Mouse (Mus musculus) liver, adult 2 months (tissue): Measurements from ENCODE around the gene Myocd. TPM values are rescaled to one million over a fixed set of nuclear protein-coding genes. Genes with fewer than 3 reads are reported as not detected.

ENCODE experiments used
- DNase-seq: peaks from one replicate; pipeline ENCODE4 v3.0.0-alpha.2; 2011; ENCODE audit warnings: low read depth, low spot score; ENCODE audit errors: extremely low read depth
- H3K27ac ChIP-seq: fragments of 200-500 bp; replicated peaks from 2 replicates; pipeline ENCODE4 v1.5.1; 2012; ENCODE audit warnings: low read depth, mild to moderate bottlenecking, control low read depth, inconsistent platforms, low read length; ENCODE audit not compliant: insufficient read depth
- H3K27me3 ChIP-seq: fragments of 200-500 bp; 2 replicates; pipeline ENCODE4 v1.6.1; 2012; ENCODE audit warnings: mild to moderate bottlenecking, moderate library complexity, low read length, inconsistent platforms; ENCODE audit not compliant: control insufficient read depth, insufficient read depth
- H3K36me3 ChIP-seq: fragments of 200-500 bp; 2 replicates; pipeline ENCODE4 v1.6.1; 2012; ENCODE audit warnings: low read length, inconsistent platforms; ENCODE audit not compliant: control insufficient read depth, insufficient read depth
- H3K4me1 ChIP-seq: fragments of 200-500 bp; 2 replicates; pipeline ENCODE4 v1.6.1; 2011; ENCODE audit warnings: low read length; ENCODE audit not compliant: control insufficient read depth, insufficient read depth
- H3K4me3 ChIP-seq: fragments of 200-500 bp; 2 replicates; pipeline ENCODE4 v1.5.1; 2011; ENCODE audit warnings: low read depth, mild to moderate bottlenecking, control low read depth, low read length, moderate library complexity; ENCODE audit not compliant: insufficient read depth
- H3K79me2 ChIP-seq: fragments of 200-500 bp; 2 replicates; pipeline ENCODE4 v1.6.1; 2012; ENCODE audit warnings: inconsistent platforms, mild to moderate bottlenecking, low read length, moderate library complexity; ENCODE audit not compliant: control insufficient read depth, insufficient read depth
- H3K9ac ChIP-seq: fragments of 200-500 bp; 2 replicates; pipeline ENCODE4 v1.6.1; 2012; ENCODE audit warnings: low read depth, mild to moderate bottlenecking, control low read depth, inconsistent platforms, low read length
- CTCF ChIP-seq: fragments of 200-500 bp; IDR thresholded peaks from 2 replicates; pipeline ENCODE4 v1.5.1; 2011; ENCODE audit warnings: low read depth, low read length, control low read depth
- POLR2A ChIP-seq: fragments of 200-500 bp; IDR thresholded peaks from 2 replicates; pipeline ENCODE4 v1.6.1; 2011; ENCODE audit warnings: low read length, control low read depth; ENCODE audit not compliant: insufficient read depth; ENCODE audit errors: extremely low read depth
- WGBS: fragments of 180-500 bp; shearing (Covaris S2); methylation state at CpG from one replicate; pipeline ENCODE4 v1.1.7; 2018; 5-methylcytosine and 5-hydroxymethylcytosine counted together
- polyA plus RNA-seq: library from polyadenylated mRNA; depleted of rRNA; stranded (reverse); fragments of >200 nt; gene quantifications from 2 replicates; pipeline ENCODE4 v1.2.3, GENCODE M21; 2012
- total RNA-seq: library from RNA; depleted of rRNA; stranded (reverse); fragments of >200 nt; gene quantifications from 2 replicates; pipeline ENCODE4 v1.2.3, GENCODE M21; 2014

Gene Myocd
- total and polyA plus RNA-seq, 2 experiments, result under 0.01 to 0.05 TPM

DNA sequence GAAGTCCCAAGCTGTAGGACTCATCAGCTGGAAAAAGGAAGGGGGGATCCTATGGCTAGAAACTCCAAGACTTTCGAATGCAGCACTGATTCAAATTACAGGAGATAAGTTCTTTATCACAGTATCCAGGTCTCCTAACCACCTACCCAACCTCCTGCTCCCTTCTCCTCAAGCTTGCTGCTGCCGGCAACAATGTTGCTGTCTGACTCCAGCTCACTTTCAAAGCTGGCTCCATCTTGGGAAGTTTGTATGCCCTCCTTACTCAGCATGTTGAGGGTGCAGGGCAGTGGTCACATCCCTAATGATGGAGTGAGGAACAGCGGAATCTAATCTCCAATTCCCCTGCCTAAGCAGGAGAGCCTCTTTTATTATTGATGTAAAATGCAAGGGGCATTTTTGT, 71.8 kb downstream of the Myocd start:
- Histone ChIP-seq H3K27me3 (0 out of 2 replicates have a peak, but pooled peaks cover 2% of the 10 kb centered on the region), H3K36me3 (no peaks in the 10 kb centered on the region), H3K9ac (no peak overlapping the region), H3K27ac (no peak overlapping the region), H3K4me3 (no peak overlapping the region), H3K79me2 (no peaks in the 10 kb centered on the region), H3K4me1 (no peaks in the 10 kb centered on the region)
- DNase-seq, result no peak
- TF ChIP-seq CTCF (no peak), POLR2A (no peak)
- WGBS, result 70% methylated on average over 3 of the region's 3 CpGs

DNA sequence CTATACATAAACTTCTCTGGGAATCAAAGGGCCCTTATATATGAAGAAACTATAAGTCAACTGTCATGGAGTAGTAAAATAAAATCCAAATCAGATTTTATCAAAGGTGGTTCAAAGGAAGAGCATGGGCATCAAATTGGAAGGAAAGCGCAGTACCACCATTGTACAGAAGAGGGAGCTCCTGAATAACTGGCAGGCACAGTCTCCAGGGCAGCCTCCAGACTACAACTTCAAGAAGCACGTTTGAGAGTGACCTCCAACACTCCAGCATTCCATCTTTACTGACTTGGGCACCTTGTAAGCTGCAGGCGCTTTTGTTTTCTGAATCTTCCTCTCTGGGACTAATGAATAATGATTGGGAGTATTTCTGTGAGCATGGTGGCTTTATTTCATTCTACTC, 72.5 kb downstream of the Myocd start:
- Histone ChIP-seq H3K27me3 (0 out of 2 replicates have a peak, but pooled peaks cover 2% of the 10 kb centered on the region), H3K4me1 (no peaks in the 10 kb centered on the region), H3K27ac (no peak overlapping the region), H3K36me3 (no peaks in the 10 kb centered on the region), H3K79me2 (no peaks in the 10 kb centered on the region), H3K9ac (no peak overlapping the region), H3K4me3 (no peak overlapping the region)
- TF ChIP-seq CTCF (peak; percentile 57; the same call in 1 of the 2 replicates), POLR2A (no peak)
- 3% methylated on average over 3 of the region's 3 CpGs for WGBS
- DNase-seq, result peak; percentile 37

DNA sequence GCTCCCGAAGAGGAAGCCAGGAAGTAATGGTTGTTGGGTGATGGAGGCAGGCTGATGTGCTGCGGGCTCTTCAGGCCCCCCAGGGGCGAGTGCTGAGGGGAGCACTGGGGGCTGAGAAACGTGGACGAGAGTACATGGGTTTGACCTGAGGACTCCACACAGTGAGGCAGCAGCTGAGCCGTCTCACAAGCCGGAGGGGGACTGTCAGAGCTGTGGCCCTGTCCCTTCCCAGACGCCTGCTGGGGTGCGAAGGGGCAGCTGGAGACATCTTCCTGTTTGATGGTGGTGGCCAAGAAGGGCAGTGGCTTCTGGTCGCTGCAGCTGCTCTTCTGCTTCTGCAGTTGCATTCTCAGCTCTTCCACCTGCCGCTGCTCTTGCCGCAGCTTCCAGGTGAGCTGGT, 82.8 kb downstream of the Myocd start:
- DNase-seq, result no peak
- TF ChIP-seq CTCF, result no peak
- no peak for TF ChIP-seq POLR2A
- Histone ChIP-seq H3K27ac (no peak overlapping the region), H3K4me3 (no peak overlapping the region), H3K27me3 (no peaks in the 10 kb centered on the region), H3K36me3 (no peaks in the 10 kb centered on the region), H3K79me2 (no peaks in the 10 kb centered on the region), H3K4me1 (no peaks in the 10 kb centered on the region), H3K9ac (no peak overlapping the region)
- WGBS, result 75% methylated on average over 12 of the region's 12 CpGs

DNA sequence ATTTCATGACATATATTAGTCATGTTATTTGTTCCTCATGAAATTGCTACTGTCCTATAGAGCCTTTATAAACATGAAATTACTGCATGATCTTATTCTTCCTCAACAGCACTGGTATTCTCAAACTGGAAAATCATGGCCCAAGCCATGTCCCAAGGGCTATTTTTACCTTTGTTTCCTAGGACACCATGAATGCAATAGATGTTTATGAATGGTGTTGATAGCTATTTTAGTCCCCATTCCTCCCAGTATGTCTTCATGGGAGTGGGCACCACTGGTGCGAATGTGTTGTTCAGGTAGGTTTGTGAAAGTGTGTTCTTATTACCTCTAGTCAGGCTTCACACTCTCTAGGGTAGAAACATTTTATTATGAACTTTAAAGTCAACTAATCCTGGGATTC, 84.7 kb downstream of the Myocd start:
- no peaks in the 10 kb centered on the region for H3K27me3 ChIP-seq
- WGBS, result 87% methylated on average over 1 of the region's 1 CpGs
- H3K9ac ChIP-seq, result no peak overlapping the region
- H3K36me3 ChIP-seq, result no peaks in the 10 kb centered on the region
- H3K27ac ChIP-seq, result no peak overlapping the region
- no peak overlapping the region for H3K4me3 ChIP-seq
- DNase-seq, result no peak
- H3K4me1 ChIP-seq, result no peaks in the 10 kb centered on the region
- no peaks in the 10 kb centered on the region for H3K79me2 ChIP-seq
- no peak for TF ChIP-seq POLR2A
- no peak for TF ChIP-seq CTCF

DNA sequence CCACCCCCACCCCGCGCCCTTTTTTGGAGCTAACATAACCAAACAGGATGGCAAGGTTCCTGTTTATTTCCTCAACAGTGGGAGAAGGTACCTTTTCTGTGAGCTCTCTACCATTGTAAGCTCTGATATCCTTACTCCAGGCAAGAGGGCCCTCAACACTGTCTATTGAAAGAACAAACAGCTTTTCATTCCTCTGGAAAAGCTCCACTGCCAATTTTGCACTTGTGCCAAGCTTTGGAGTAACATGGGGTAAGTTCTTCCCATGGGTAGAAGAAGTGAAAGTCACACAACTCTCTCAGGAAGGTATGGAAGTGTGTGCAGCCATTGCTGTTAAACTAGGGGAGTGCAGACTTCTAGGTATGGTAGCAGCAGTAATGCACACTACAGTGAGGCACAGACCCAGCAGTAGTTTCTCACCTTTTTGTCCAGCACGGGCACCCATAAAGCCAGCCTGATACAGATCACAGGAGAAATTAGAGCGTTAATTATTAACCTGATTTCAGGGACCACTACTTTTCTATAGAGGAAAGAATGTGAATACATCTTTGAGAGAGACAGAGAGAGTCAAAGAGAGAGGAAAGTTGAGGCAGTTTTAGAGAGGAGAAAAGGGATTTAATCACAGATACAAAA, 99.6 kb downstream of the Myocd start:
- no peaks in the 10 kb centered on the region for H3K4me1 ChIP-seq
- TF ChIP-seq CTCF, result no peak
- TF ChIP-seq POLR2A, result no peak
- WGBS, result 82% methylated on average over 4 of the region's 4 CpGs
- no peak overlapping the region for H3K27ac ChIP-seq
- no peak overlapping the region for H3K4me3 ChIP-seq
- DNase-seq, result no peak
- H3K79me2 ChIP-seq, result no peaks in the 10 kb centered on the region
- H3K27me3 ChIP-seq, result no peaks in the 10 kb centered on the region
- H3K9ac ChIP-seq, result no peak overlapping the region
- no peaks in the 10 kb centered on the region for H3K36me3 ChIP-seq

DNA sequence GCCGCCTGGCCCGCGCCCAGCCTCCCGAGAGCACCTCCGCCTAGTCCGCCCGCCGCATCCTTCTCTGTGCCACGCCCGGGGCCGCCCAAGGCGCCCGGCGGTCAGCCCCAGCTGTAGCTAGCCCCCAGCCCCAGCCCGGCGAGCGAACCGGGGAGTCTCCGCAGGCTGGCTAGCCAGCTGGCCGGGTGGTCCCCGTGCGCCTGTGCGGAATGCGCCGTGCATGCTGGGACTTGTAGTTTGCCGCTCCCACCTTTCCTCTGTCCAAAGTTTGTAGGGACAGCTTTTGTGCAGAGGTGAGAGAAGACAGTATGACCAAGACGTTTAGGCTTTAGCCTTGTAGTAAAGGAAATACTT, 107.0 kb downstream of the Myocd start, which contains the start of gene Arhgap44:
Gene Arhgap44 (minus strand): TSS at position 195 of the 354 bp plus-strand sequence.
- TF ChIP-seq CTCF, result no peak
- TF ChIP-seq POLR2A, result no peak
- Histone ChIP-seq H3K36me3 (no peaks in the 10 kb centered on the region), H3K79me2 (no peaks in the 10 kb centered on the region), H3K27ac (no peak within 1 kb of the TSS), H3K9ac (peak within 1 kb of the TSS; percentile 82), H3K4me3 (peak within 1 kb of the TSS; percentile 82), H3K4me1 (peaks cover 5% of the 10 kb centered on the region), H3K27me3 (no peaks in the 10 kb centered on the region)
- DNase-seq, result peak; percentile 4
- WGBS, result under 1% methylated on average over 27 of the region's 27 CpGs
